Mouse (Mus musculus) C2C12 (cell line): ENCODE measurements around the gene Kctd11. TPM values are rescaled to one million over a fixed set of nuclear protein-coding genes. Genes with fewer than 3 reads are reported as not detected.

ENCODE experiments used
- H3K27me3 ChIP-seq: one replicate; pipeline ENCODE4 v1.6.1; 2011; ENCODE audit not compliant: control insufficient read depth, insufficient read depth, insufficient read length
- H3K36me3 ChIP-seq: one replicate; pipeline ENCODE4 v1.6.1; 2011; ENCODE audit not compliant: control insufficient read depth, insufficient read depth
- H3K4me3 ChIP-seq: one replicate; pipeline ENCODE4 v1.5.1; 2011; ENCODE audit warnings: mild to moderate bottlenecking, control low read depth; ENCODE audit not compliant: poor library complexity, insufficient read depth, severe bottlenecking
- H3K79me2 ChIP-seq: one replicate; pipeline ENCODE4 v1.6.1; 2011; ENCODE audit not compliant: control insufficient read depth, insufficient read depth
- H3K79me3 ChIP-seq: one replicate; pipeline ENCODE4 v1.6.1; 2011; ENCODE audit warnings: low read depth, control low read depth
- H3ac ChIP-seq: one replicate; pipeline ENCODE3; 2011; ENCODE audit warnings: low read depth; ENCODE audit not compliant: control insufficient read depth, insufficient read length
- CEBPB ChIP-seq: IDR thresholded peaks from one replicate; pipeline ENCODE4 v1.6.1; 2011; ENCODE audit warnings: low read depth, mild to moderate bottlenecking, control low read depth, moderate library complexity
- CTCF ChIP-seq: IDR thresholded peaks from one replicate; pipeline ENCODE4 v1.5.1; 2011; ENCODE audit not compliant: control insufficient read depth, insufficient read depth, insufficient read length
- FOSL1 ChIP-seq: IDR thresholded peaks from one replicate; pipeline ENCODE4 v1.8.0; 2011; ENCODE audit warnings: mild to moderate bottlenecking, low read length; ENCODE audit not compliant: poor library complexity, insufficient read depth, severe bottlenecking
- MAX ChIP-seq: IDR thresholded peaks from one replicate; pipeline ENCODE4 v1.6.1; 2011; ENCODE audit warnings: mild to moderate bottlenecking, control low read depth
- MYOD1 ChIP-seq: IDR thresholded peaks from one replicate; pipeline ENCODE4 v1.6.1; 2011; ENCODE audit warnings: low read depth; ENCODE audit not compliant: control insufficient read depth, insufficient read length
- MYOG ChIP-seq: IDR thresholded peaks from one replicate; pipeline ENCODE4 v1.6.1; 2011; ENCODE audit not compliant: control insufficient read depth, insufficient read length; ENCODE audit errors: extremely low read depth
- USF1 ChIP-seq: IDR thresholded peaks from one replicate; pipeline ENCODE4 v1.6.1; 2011; ENCODE audit warnings: low read depth, mild to moderate bottlenecking, control low read depth, moderate library complexity
- polyA plus RNA-seq: library from polyadenylated mRNA; unstranded; fragments of >200 nt; fragmentation: generic; extraction: Trizol; gene quantifications from one replicate; pipeline ENCODE4 v1.2.1, GENCODE M21; 2012; ENCODE audit warnings: missing spikeins

Gene Kctd11
- polyA plus RNA-seq, 1 experiment = 17.2 TPM

GRCm38 (mm10) chr11:69911701-69912100 lies 30.5 kb upstream of the Kctd11 start:
- H3K27me3 ChIP-seq = no peaks in the 10 kb centered on the region
- H3K79me3 ChIP-seq = peaks cover 12% of the 10 kb centered on the region
- peaks cover 28% of the 10 kb centered on the region for H3K79me2 ChIP-seq
- no peak overlapping the region for H3K4me3 ChIP-seq
- H3ac ChIP-seq = no peak overlapping the region
- TF ChIP-seq USF1 (no peak), FOSL1 (no peak), CTCF (no peak), MYOD1 (no peak), MAX (no peak), MYOG (no peak), CEBPB (no peak)
- peaks cover 91% of the 10 kb centered on the region for H3K36me3 ChIP-seq

- no peak overlapping the region for H3K4me3 ChIP-seq
- TF ChIP-seq MYOG (no peak), CEBPB (no peak), MYOD1 (no peak), FOSL1 (no peak), CTCF (no peak), MAX (no peak), USF1 (no peak)
- H3K79me3 ChIP-seq = peaks cover 4% of the 10 kb centered on the region
- no peaks in the 10 kb centered on the region for H3K27me3 ChIP-seq
- peaks cover 91% of the 10 kb centered on the region for H3K36me3 ChIP-seq
- H3ac ChIP-seq = no peak overlapping the region
- peaks cover 20% of the 10 kb centered on the region for H3K79me2 ChIP-seq
Observed at GRCm38 (mm10) chr11:69910781-69911560, 29.8 kb upstream of the Kctd11 start.

- Histone ChIP-seq H3K79me2 (peaks cover 19% of the 10 kb centered on the region), H3K36me3 (peaks cover 91% of the 10 kb centered on the region), H3K27me3 (no peaks in the 10 kb centered on the region), H3ac (no peak overlapping the region), H3K79me3 (no peaks in the 10 kb centered on the region), H3K4me3 (no peak overlapping the region)
- TF ChIP-seq CEBPB (no peak), FOSL1 (no peak), MYOG (no peak), MYOD1 (no peak), USF1 (no peak), MAX (no peak), CTCF (no peak)
Observed at GRCm38 (mm10) chr11:69910177-69910576, 29.0 kb upstream of the Kctd11 start.

- H3K36me3 ChIP-seq = peaks cover 93% of the 10 kb centered on the region
- H3ac ChIP-seq = no peak overlapping the region
- no peaks in the 10 kb centered on the region for H3K27me3 ChIP-seq
- H3K79me3 ChIP-seq = peaks cover 1% of the 10 kb centered on the region
- peaks cover 12% of the 10 kb centered on the region for H3K79me2 ChIP-seq
- TF ChIP-seq CTCF (no peak), FOSL1 (no peak), MYOD1 (no peak), MYOG (no peak), CEBPB (no peak), MAX (no peak), USF1 (no peak)
- H3K4me3 ChIP-seq = no peak overlapping the region
Observed at GRCm38 (mm10) chr11:69909174-69909573, 28.0 kb upstream of the Kctd11 start.

GRCm38 (mm10) chr11:69908645-69909044 lies 27.4 kb upstream of the Kctd11 start:
- Histone ChIP-seq H3K79me2 (peaks cover 15% of the 10 kb centered on the region), H3ac (no peak overlapping the region), H3K36me3 (peaks cover 98% of the 10 kb centered on the region), H3K27me3 (no peaks in the 10 kb centered on the region), H3K4me3 (no peak overlapping the region), H3K79me3 (peaks cover 3% of the 10 kb centered on the region)
- no peak for TF ChIP-seq MAX
- TF ChIP-seq MYOD1 = no peak
- TF ChIP-seq CTCF = no peak
- no peak for TF ChIP-seq CEBPB
- no peak for TF ChIP-seq MYOG
- TF ChIP-seq USF1 = no peak
- no peak for TF ChIP-seq FOSL1

- Histone ChIP-seq H3ac (no peak overlapping the region), H3K4me3 (no peak overlapping the region), H3K36me3 (peaks cover 55% of the 10 kb centered on the region), H3K79me2 (peaks cover 34% of the 10 kb centered on the region), H3K79me3 (peaks cover 17% of the 10 kb centered on the region), H3K27me3 (no peaks in the 10 kb centered on the region)
- TF ChIP-seq FOSL1 (no peak), MYOD1 (no peak)
Observed at GRCm38 (mm10) chr11:69904311-69904710, 23.1 kb upstream of the Kctd11 start.
